Mouse (Mus musculus) spleen, adult 12 weeks (tissue): ENCODE data around the gene Mpzl1.

Experiments
- DNase-seq: peaks from one replicate; pipeline ENCODE4 v3.0.0; 2022; ENCODE audit warnings: low spot score

Mpzl1 gene

GRCm38 (mm10) chr1:165579332-165579731, 55.0 kb downstream of the Mpzl1 start:
- no peak for DNase-seq

GRCm38 (mm10) chr1:165576459-165577112, 57.8 kb downstream of the Mpzl1 start:
- no peak for DNase-seq

GRCm38 (mm10) chr1:165576005-165576404, 58.3 kb downstream of the Mpzl1 start:
- no peak for DNase-seq

- DNase-seq = no peak
These were observed 66.9 kb downstream of the Mpzl1 start for GRCm38 (mm10) chr1:165567466-165567865.

- no peak for DNase-seq
These were observed 69.1 kb downstream of the Mpzl1 start for GRCm38 (mm10) chr1:165565283-165565682.

- DNase-seq = no peak
These were observed 75.3 kb downstream of the Mpzl1 start for GRCm38 (mm10) chr1:165559073-165559472.

- DNase-seq = no peak
These were observed 77.6 kb downstream of the Mpzl1 start for GRCm38 (mm10) chr1:165556711-165557110.
